Mouse (Mus musculus): ENCODE results near the gene Mrtfa. TPM values are rescaled to one million over a fixed set of nuclear protein-coding genes. Genes with fewer than 3 reads are reported as not detected.

The Mrtfa gene
- polyA plus RNA-seq, 1 experiment = 38.4 TPM

DNA sequence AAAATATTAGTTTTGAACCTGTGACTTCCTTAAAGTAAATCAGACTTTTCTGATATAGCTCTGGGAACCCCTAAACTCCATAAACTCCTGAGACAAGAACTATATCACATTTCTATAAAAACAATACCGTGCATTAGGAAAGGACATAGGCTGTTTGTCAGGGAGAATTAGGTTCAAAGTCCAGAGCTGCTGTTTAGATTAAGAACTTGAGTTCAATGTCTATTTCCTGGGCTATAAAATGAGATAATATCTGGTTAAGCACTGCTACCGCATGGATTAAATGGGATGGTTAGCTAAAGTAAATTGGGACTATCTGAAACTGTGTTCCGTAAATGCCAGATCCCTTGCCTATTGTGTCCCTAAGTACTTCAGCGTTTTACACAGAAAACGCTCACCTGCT lies 50.6 kb downstream of the Mrtfa start:
- Histone ChIP-seq H3K4me1 (ENCODE audit: control insufficient read depth, insufficient read depth, low read length) (peaks cover 15% of the 10 kb centered on the region), H3K27ac (ENCODE audit: insufficient read depth, low read length) (no peak overlapping the region), H3K4me3 (ENCODE audit: insufficient read depth, low read length) (no peak overlapping the region)
- TF ChIP-seq CTCF (IDR thresholded peaks at IDR 0.05; ENCODE audit: borderline replicate concordance, insufficient read depth, low read length) = no peak
- TF ChIP-seq POLR2A (IDR thresholded peaks at IDR 0.05; ENCODE audit: low read depth, low read length) = no peak

DNA sequence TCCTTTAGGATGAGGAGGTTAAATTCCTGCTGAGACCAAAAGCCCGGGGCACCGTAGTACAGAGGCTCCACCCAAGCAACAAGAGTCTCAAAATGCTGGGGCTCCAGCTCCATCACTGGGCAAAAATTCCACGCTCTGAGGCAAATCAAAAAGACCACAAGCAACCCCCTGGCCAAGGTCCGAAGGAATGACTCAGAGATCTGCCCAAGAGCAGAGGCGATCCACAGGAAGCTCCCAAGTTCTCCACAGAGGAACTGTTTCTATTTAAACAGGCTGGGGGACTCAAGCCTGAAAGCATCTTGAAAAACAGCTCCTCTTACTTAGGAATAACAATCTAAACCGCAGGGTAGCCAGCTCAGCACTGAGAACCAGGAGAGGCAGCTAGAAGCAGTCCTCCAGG lies 53.3 kb downstream of the Mrtfa start:
- H3K27ac ChIP-seq (ENCODE audit: insufficient read depth, low read length) = peak overlapping the region; percentile 96
- TF ChIP-seq CTCF (IDR thresholded peaks at IDR 0.05; ENCODE audit: borderline replicate concordance, insufficient read depth, low read length) = no peak
- no peak for TF ChIP-seq POLR2A (IDR thresholded peaks at IDR 0.05; ENCODE audit: low read depth, low read length)
- peaks cover 13% of the 10 kb centered on the region for H3K4me1 ChIP-seq (ENCODE audit: control insufficient read depth, insufficient read depth, low read length)
- no peak overlapping the region for H3K4me3 ChIP-seq (ENCODE audit: insufficient read depth, low read length)

DNA sequence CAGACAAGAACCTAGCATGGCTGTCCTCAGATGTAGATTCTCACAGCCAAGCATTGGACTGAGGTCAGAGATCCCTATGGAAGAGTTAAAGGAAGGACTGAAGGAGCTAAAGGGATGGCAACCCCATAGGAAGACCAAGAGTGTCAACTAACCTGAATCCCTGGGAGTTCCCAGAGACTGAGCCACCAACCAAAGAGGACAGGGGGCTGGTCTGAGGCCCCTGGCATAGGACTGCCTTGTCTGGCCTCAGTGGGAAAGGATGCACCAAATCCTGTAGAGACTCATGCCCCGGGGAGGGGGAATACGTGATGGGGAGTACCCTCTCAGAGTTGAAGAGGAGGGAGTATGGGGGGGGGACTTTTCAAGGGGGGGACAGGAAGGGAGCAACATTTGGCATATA lies 56.8 kb downstream of the Mrtfa start:
- H3K4me1 ChIP-seq (ENCODE audit: control insufficient read depth, insufficient read depth, low read length) = peaks cover 20% of the 10 kb centered on the region
- TF ChIP-seq CTCF (IDR thresholded peaks at IDR 0.05; ENCODE audit: borderline replicate concordance, insufficient read depth, low read length) = no peak
- TF ChIP-seq POLR2A (IDR thresholded peaks at IDR 0.05; ENCODE audit: low read depth, low read length) = no peak
- no peak overlapping the region for H3K27ac ChIP-seq (ENCODE audit: insufficient read depth, low read length)
- no peak overlapping the region for H3K4me3 ChIP-seq (ENCODE audit: insufficient read depth, low read length)

DNA sequence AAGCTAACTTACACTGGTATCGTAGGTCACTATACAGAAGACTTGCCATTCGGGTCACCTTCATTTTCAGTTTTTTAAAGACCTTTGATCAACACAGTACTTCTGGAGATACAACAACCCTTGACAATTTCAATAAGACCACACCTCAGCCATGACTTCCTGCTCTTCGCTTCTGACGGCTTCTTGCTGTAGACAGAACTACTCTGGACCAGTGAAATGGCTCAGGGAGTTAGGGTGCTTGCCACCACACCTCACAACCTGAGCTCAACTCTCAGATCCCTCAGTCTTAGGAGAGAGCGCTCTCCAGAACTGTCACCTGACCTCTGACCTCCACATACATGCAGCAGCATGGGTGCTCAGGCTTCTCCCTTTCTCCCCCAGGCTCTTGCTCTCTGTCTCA lies 59.4 kb downstream of the Mrtfa start:
- Histone ChIP-seq H3K4me3 (ENCODE audit: insufficient read depth, low read length) (no peak overlapping the region), H3K4me1 (ENCODE audit: control insufficient read depth, insufficient read depth, low read length) (peaks cover 9% of the 10 kb centered on the region), H3K27ac (ENCODE audit: insufficient read depth, low read length) (no peak overlapping the region)
- no peak for TF ChIP-seq POLR2A (IDR thresholded peaks at IDR 0.05; ENCODE audit: low read depth, low read length)
- TF ChIP-seq CTCF (IDR thresholded peaks at IDR 0.05; ENCODE audit: borderline replicate concordance, insufficient read depth, low read length) = no peak

DNA sequence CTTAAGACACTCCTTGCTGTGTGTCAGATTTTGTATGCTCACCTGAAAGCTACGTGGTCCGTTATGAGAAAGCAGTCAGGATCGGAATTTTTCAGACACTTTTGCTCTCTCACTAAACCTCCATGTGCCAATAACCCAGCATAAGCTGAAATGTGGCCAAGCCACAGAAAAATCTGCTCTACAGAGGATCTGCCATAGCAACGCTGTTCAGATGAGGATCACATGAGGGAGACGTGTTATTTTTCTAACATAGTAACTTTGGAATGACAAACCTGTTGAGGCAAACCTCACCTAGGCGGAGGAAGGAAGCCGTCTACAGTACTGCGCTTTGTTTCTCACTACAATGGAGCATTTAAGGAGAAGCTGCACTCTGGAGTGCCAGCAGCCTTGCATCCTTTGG lies 60.6 kb downstream of the Mrtfa start:
- no peak overlapping the region for H3K27ac ChIP-seq (ENCODE audit: insufficient read depth, low read length)
- H3K4me3 ChIP-seq (ENCODE audit: insufficient read depth, low read length) = no peak overlapping the region
- H3K4me1 ChIP-seq (ENCODE audit: control insufficient read depth, insufficient read depth, low read length) = peaks cover 9% of the 10 kb centered on the region
- no peak for TF ChIP-seq POLR2A (IDR thresholded peaks at IDR 0.05; ENCODE audit: low read depth, low read length)
- no peak for TF ChIP-seq CTCF (IDR thresholded peaks at IDR 0.05; ENCODE audit: borderline replicate concordance, insufficient read depth, low read length)

DNA sequence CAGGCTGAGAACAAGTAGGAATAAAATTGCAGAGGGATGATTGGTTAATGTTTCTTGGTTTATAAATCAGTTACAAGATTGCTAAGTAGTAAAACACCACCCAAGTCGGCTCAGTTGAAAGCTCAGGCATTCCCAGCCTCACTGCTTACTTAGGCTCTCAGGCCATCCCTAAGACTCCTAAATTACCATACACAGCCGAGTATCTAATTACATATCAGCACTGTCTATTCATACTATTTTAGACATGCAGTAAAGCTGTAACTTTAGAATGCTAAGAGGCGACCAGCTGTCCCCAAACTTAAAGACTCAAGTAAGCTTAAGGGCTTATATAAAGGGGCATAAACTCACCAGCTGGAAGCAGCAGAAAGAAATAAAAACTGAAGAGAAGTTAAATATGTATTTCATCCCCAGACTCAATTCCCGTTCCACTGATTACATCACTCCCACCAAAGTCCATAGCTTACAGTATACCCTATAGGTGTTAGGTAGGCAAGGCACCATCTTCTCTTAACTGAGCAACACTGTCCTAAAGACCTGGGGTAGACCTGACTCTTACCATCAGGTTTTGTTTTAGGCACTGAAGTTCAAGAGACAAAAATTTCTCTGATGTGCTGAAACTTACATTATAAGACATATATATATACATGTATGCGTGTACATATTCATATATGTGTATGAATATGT lies 62.3 kb downstream of the Mrtfa start:
- Histone ChIP-seq H3K4me3 (ENCODE audit: insufficient read depth, low read length) (no peak overlapping the region), H3K4me1 (ENCODE audit: control insufficient read depth, insufficient read depth, low read length) (peaks cover 9% of the 10 kb centered on the region), H3K27ac (ENCODE audit: insufficient read depth, low read length) (no peak overlapping the region)
- TF ChIP-seq POLR2A (IDR thresholded peaks at IDR 0.05; ENCODE audit: low read depth, low read length) (no peak), CTCF (IDR thresholded peaks at IDR 0.05; ENCODE audit: borderline replicate concordance, insufficient read depth, low read length) (no peak)

DNA sequence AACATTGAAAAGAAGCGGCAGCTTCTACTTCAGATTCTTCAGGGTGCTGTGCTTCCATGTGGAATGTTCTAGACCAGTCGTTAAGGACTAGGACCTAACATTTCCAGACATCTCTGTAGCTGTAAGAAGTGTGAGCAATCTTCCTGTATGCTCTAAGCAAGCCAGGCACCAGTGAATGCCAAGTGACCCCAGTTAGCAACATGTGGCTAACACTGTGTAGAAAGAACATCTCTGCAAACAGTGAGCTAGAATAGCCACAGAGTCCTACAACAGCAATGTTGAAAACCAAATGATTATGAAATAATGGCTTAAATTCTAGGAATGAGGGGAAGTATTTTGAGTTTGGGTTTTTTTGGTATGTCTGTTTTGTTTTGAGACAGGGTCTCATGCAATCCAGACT lies 66.3 kb downstream of the Mrtfa start:
- H3K27ac ChIP-seq (ENCODE audit: insufficient read depth, low read length) = peak overlapping the region; percentile 26; the same call in 1 of the 2 replicates
- TF ChIP-seq CTCF (IDR thresholded peaks at IDR 0.05; ENCODE audit: borderline replicate concordance, insufficient read depth, low read length) (no peak), POLR2A (IDR thresholded peaks at IDR 0.05; ENCODE audit: low read depth, low read length) (no peak)

DNA sequence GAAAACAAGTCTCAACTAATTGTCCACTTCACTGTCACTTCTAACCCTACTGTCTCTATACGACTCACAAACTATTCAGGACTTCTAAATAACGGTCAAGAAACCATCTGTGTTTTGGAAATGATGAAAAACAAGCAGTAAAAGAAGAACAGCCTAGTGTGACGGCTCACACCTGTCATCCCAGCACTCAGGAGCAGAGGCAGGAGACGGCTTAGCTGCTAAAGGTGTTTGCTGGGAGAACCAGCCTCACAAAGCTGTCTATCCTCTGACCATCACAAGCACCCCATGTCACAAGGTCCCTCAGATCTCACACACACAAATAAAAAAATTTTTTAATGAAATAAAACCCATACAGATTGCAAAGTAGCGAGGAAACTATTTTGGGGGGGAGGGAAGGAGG lies 67.4 kb downstream of the Mrtfa start:
- TF ChIP-seq CTCF (IDR thresholded peaks at IDR 0.05; ENCODE audit: borderline replicate concordance, insufficient read depth, low read length) = no peak
- no peak for TF ChIP-seq POLR2A (IDR thresholded peaks at IDR 0.05; ENCODE audit: low read depth, low read length)
- H3K4me1 ChIP-seq (ENCODE audit: control insufficient read depth, insufficient read depth, low read length) = peaks cover 9% of the 10 kb centered on the region
- H3K4me3 ChIP-seq (ENCODE audit: insufficient read depth, low read length) = no peak overlapping the region
- H3K27ac ChIP-seq (ENCODE audit: insufficient read depth, low read length) = no peak overlapping the region

More for the DNA sequence above, 66.3 kb downstream of the Mrtfa start:
- Histone ChIP-seq H3K4me3 (ENCODE audit: insufficient read depth, low read length) (no peak overlapping the region), H3K4me1 (ENCODE audit: control insufficient read depth, insufficient read depth, low read length) (peaks cover 9% of the 10 kb centered on the region)

DNA sequence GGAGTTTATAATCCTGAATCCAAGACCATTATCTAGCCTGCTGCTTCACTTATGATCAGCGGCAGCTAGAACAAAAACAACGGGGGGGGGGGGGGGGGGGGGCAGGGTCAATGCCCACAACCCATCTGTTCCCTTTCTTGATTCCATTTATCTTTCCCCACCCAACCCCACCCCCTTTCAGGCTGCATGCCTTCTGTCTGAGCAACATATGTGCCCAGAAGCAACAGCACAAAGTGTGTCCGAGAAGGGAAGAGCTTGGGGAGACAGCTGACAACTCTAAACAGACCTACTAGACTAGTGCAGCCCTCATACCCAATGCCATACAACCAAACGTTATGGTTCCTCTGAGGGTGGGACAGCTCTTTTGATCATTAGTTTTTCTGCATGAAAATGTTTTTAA lies 68.0 kb downstream of the Mrtfa start:
- Histone ChIP-seq H3K4me1 (ENCODE audit: control insufficient read depth, insufficient read depth, low read length) (peaks cover 9% of the 10 kb centered on the region), H3K4me3 (ENCODE audit: insufficient read depth, low read length) (no peak overlapping the region), H3K27ac (ENCODE audit: insufficient read depth, low read length) (no peak overlapping the region)
- TF ChIP-seq POLR2A (IDR thresholded peaks at IDR 0.05; ENCODE audit: low read depth, low read length) (no peak), CTCF (IDR thresholded peaks at IDR 0.05; ENCODE audit: borderline replicate concordance, insufficient read depth, low read length) (no peak)

DNA sequence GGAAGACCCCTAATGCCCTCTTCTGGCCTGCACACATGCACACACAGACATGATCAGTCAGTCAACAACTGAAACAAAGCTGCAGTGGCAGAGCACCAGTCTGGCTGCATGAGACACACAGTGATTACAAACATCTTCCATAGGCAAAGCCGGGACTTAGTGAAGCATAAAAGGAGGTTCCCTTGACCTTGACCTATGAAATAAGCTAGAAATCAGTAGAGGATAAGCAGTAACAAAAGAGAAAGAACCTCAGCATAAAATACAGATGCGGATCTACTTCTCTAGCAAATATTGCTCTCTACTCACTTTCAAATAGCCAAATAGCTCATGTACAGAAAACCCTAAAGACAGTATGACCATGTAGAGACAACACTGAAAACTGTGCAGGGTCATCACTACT lies 68.5 kb downstream of the Mrtfa start:
- no peak for TF ChIP-seq CTCF (IDR thresholded peaks at IDR 0.05; ENCODE audit: borderline replicate concordance, insufficient read depth, low read length)
- TF ChIP-seq POLR2A (IDR thresholded peaks at IDR 0.05; ENCODE audit: low read depth, low read length) = no peak
- Histone ChIP-seq H3K4me1 (ENCODE audit: control insufficient read depth, insufficient read depth, low read length) (peaks cover 9% of the 10 kb centered on the region), H3K4me3 (ENCODE audit: insufficient read depth, low read length) (no peak overlapping the region), H3K27ac (ENCODE audit: insufficient read depth, low read length) (no peak overlapping the region)

Measured in embryonic fibroblast, embryonic 13.5 days (primary cell).